Mouse (Mus musculus): ENCODE data around the gene Dock7.

DNA sequence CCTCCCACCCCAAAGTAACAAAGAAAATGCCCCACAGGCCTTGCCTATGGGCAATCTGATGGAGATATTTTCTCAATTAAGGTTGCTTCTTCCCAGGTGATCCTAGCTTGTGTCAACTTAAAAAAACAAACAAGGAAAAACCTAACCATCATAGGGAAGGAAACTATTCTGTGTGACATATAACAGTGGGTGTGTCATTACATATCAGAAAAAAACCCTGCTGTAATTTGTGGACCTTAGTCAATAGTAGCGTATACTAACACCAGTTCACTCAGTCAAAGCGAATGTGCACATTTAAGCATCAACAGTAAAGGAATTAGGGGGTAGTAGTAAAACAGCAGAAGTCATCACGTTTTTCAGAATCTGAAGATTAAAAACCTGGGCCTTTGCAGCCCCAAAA lies 28.9 kb downstream of the Dock7 start:
- TF ChIP-seq POLR2A (IDR thresholded peaks at IDR 0.05; ENCODE audit: borderline replicate concordance, low read depth, low read length) (no peak), CTCF (IDR thresholded peaks at IDR 0.05; ENCODE audit: low read depth, low read length) (no peak)

Measured in bone marrow macrophage, adult 2 months (primary cell).